Mouse (Mus musculus): Measurements from ENCODE around the gene Bach2.

Bach2 gene

GRCm38 (mm10) chr4:32288036-32288860, 49.6 kb downstream of the Bach2 start:
- in situ Hi-C loops (cut with MboI, MseI), result no loop called here

GRCm38 (mm10) chr4:32289845-32290244, 51.2 kb downstream of the Bach2 start:
- in situ Hi-C loops (cut with MboI, MseI), result loop anchor here (5.0 kb wide), 2 partner anchors 38 to 42 kb away; no protein-coding TSS in a partner anchor

GRCm38 (mm10) chr4:32291406-32291805, 52.8 kb downstream of the Bach2 start:
- in situ Hi-C loops (cut with MboI, MseI), result loop anchor here (5.0 kb wide), 2 partner anchors 39 to 41 kb away; no protein-coding TSS in a partner anchor

- in situ Hi-C loops (cut with MboI, MseI), result loop anchor here (5.0 kb wide), 2 partner anchors 39 to 41 kb away; no protein-coding TSS in a partner anchor
Measured at GRCm38 (mm10) chr4:32293686-32294265, 55.2 kb downstream of the Bach2 start.

- in situ Hi-C loops (cut with MboI, MseI), result no loop called here
Measured at GRCm38 (mm10) chr4:32297071-32297671, 58.6 kb downstream of the Bach2 start.

- in situ Hi-C loops (cut with MboI, MseI), result no loop called here
Measured at GRCm38 (mm10) chr4:32299221-32299620, 60.6 kb downstream of the Bach2 start.

- in situ Hi-C loops (cut with MboI, MseI), result loop anchor here (10.0 kb wide), 1 partner anchor 1595 kb away; no protein-coding TSS in a partner anchor
Measured at GRCm38 (mm10) chr4:32299970-32300369, 61.4 kb downstream of the Bach2 start.

- in situ Hi-C loops (cut with MboI, MseI), result loop anchor here (10.0 kb wide), 1 partner anchor 1592 kb away; no protein-coding TSS in a partner anchor
Measured at GRCm38 (mm10) chr4:32302668-32303067, 64.1 kb downstream of the Bach2 start.

GRCm38 (mm10) chr4:32303076-32303475, 64.5 kb downstream of the Bach2 start:
- in situ Hi-C loops (cut with MboI, MseI), result loop anchor here (10.0 kb wide), 1 partner anchor 1592 kb away; no protein-coding TSS in a partner anchor

GRCm38 (mm10) chr4:32303674-32304073, 65.1 kb downstream of the Bach2 start:
- in situ Hi-C loops (cut with MboI, MseI), result loop anchor here (10.0 kb wide), 1 partner anchor 1591 kb away; no protein-coding TSS in a partner anchor

- in situ Hi-C loops (cut with MboI, MseI), result loop anchor here (10.0 kb wide), 1 partner anchor 1591 kb away; no protein-coding TSS in a partner anchor
Measured at GRCm38 (mm10) chr4:32304221-32304703, 65.7 kb downstream of the Bach2 start.

GRCm38 (mm10) chr4:32305036-32305615, 66.5 kb downstream of the Bach2 start:
- in situ Hi-C loops (cut with MboI, MseI), result loop anchor here (10.0 kb wide), 1 partner anchor 1590 kb away; no protein-coding TSS in a partner anchor

GRCm38 (mm10) chr4:32305683-32306082, 67.1 kb downstream of the Bach2 start:
- in situ Hi-C loops (cut with MboI, MseI), result loop anchor here (10.0 kb wide), 1 partner anchor 1589 kb away; no protein-coding TSS in a partner anchor

GRCm38 (mm10) chr4:32306169-32306792, 67.7 kb downstream of the Bach2 start:
- in situ Hi-C loops (cut with MboI, MseI), result loop anchor here (10.0 kb wide), 1 partner anchor 1589 kb away; no protein-coding TSS in a partner anchor

- in situ Hi-C loops (cut with MboI, MseI), result loop anchor here (10.0 kb wide), 1 partner anchor 1588 kb away; no protein-coding TSS in a partner anchor
Measured at GRCm38 (mm10) chr4:32307215-32307614, 68.6 kb downstream of the Bach2 start.

GRCm38 (mm10) chr4:32312171-32312946, 73.8 kb downstream of the Bach2 start:
- in situ Hi-C loops (cut with MboI, MseI), result no loop called here

- in situ Hi-C loops (cut with MboI, MseI), result no loop called here
Measured at GRCm38 (mm10) chr4:32314919-32315318, 76.3 kb downstream of the Bach2 start.

GRCm38 (mm10) chr4:32318608-32319007, 80.0 kb downstream of the Bach2 start:
- in situ Hi-C loops (cut with MboI, MseI), result no loop called here

GRCm38 (mm10) chr4:32319327-32319726, 80.7 kb downstream of the Bach2 start:
- in situ Hi-C loops (cut with MboI, MseI), result no loop called here

- in situ Hi-C loops (cut with MboI, MseI), result loop anchor here (10.0 kb wide), 1 partner anchor 825 kb away; no protein-coding TSS in a partner anchor
Measured at GRCm38 (mm10) chr4:32320039-32320438, 81.4 kb downstream of the Bach2 start.

Data from regulatory T cell (primary cell).